Mouse (Mus musculus) liver, adult 2 months (tissue): Measurements from ENCODE around the gene Vipas39.

Experiments used
- CTCF ChIP-seq: fragments of 200-500 bp; IDR thresholded peaks from 2 replicates; pipeline ENCODE4 v1.5.1; 2011; ENCODE audit warnings: low read depth, low read length, control low read depth
- POLR2A ChIP-seq: fragments of 200-500 bp; IDR thresholded peaks from 2 replicates; pipeline ENCODE4 v1.6.1; 2011; ENCODE audit warnings: low read length, control low read depth; ENCODE audit not compliant: insufficient read depth; ENCODE audit errors: extremely low read depth

DNA sequence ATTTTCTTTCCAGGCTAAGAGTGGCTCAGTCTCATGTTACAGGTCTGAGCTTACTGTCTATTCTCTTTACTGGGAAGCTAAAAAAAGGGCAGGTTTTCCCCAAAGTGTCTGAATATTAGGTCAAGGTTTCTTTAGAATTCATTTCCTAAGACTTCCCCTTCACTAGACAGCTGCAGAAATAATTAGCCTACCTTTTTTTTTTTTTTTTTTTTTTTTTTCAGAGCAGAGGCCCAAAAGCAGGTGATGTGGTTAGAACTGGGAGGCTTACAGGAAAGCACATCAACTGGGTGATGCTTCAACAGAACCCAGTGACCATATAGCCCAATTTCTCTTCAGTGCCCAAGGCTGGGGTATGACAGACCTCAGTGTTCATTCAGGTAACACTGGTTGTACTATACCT is 69.7 kb downstream of the Vipas39 start:
- TF ChIP-seq POLR2A (no peak), CTCF (no peak)
